Mouse (Mus musculus) heart, postnatal 36 days (tissue): ENCODE measurements around the gene Popdc3. TPM values are rescaled to one million over a fixed set of nuclear protein-coding genes. Genes with fewer than 3 reads are reported as not detected.
"Not testable (repeated sequence)": the region's sequence is repeated elsewhere in the genome, so short reads cannot be mapped to it uniquely, and the experiment has no call there.

Experiments
- DNase-seq, 2 experiments: peaks; one replicate each; pipeline ENCODE4 v3.0.0; 2021 to 2022
- intact Hi-C: fragments of 180-260 bp; cut with DNase I; formaldehyde crosslinking; loops from one replicate; pipeline ENCODE4 v1.15.1; 2025
- total RNA-seq, 2 experiments: library from RNA; stranded (reverse); gene quantifications; 2 replicates each; pipeline ENCODE4 v1.2.3; 2021

Gene Popdc3
- 10 to 100 TPM; 29.2 to 31.0 TPM for total RNA-seq

DNA sequence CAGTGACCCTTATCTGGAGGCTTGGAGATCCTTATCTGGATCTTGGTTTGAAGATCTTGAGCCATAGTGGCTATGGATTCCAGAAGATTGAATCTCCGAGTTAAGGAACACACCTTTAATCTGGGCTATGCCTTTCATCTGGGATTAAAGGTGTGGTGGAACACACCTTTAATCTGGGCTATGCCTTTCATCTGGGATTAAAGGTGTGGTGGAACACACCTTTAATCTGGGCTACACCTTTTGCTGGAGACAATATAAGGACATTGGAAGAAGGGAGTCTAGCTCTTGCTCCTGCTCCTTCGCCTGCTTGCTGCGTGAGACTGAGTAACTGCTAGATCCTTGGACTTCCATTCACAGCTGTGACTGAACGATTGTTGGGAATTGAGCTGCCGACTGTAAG lies at the start of gene Popdc3:
TSS of gene Popdc3 (plus strand) at position 301 of the 400 bp plus-strand sequence.
- DNase-seq, intact Hi-C loops: not testable (repeated sequence)

DNA sequence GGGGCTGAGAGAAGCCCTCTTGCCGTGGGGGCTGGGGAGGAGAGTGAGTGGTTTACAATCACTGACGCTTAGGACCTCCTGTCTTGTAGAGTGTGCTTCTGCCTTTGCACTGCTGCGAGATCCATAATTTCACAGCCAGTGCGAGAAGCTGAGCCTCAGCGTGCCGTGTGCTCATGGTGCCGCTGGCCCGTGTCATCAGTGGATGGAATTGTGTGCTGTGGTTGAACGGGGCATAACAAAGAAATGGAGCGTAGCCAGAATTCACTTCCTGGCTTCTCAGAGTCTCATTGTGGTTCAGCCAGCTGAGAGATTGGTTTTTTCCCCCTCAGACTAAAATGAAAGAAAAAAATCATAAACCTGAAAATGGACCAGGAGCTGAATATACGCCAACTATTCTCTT lies 48.8 kb upstream of the Popdc3 start:
- no peak for DNase-seq
- intact Hi-C loops = no loop called here

DNA sequence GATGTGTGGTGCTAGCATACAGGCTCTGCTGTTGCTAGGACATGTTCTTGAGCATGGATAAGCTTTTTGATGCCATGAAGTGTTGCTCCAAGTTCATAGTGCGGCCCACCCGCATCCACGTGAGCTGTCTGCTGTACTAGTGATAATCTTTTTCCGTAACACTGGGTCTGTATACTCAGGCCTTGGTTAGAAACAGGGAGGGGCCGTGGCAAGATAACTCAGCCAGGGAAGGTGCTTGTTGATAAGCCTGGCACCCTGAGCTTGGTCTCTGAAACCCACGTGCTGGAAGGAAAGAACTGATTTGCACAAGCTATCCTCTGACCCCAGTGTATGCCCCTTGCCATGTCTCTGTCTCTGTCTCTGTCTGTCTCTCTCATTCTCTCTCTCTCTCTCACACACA lies 47.9 kb upstream of the Popdc3 start:
- intact Hi-C loops = loop anchor here (5.0 kb wide), 2 partner anchors 33 to 63 kb away; partner anchors contain the start of gene Prep
- DNase-seq = no peak

DNA sequence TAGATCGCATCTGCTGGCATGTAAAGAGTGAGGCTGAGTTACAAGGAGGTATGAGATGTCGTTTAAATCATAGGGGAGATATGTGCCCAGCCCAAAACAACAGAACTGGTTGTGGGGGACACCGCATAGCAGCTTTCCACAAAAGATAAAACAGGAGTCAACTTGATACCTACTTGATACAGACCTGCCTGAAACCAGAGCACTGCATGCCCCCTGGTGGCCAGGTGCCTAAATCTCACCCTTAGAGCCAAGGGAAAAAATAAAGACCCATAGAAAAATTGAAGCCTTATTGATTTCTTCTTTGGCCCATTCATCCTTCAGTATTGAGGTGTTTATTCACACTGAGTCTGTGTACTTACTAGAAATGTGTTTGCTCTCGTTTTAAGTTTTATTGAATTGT lies 45.5 kb upstream of the Popdc3 start:
- peak in 1 of 2 experiments; percentile 51 for DNase-seq
- intact Hi-C loops = loop anchor here (2.0 to 5.0 kb wide), 3 partner anchors 18 to 65 kb away; partner anchors contain the start of gene Prep

DNA sequence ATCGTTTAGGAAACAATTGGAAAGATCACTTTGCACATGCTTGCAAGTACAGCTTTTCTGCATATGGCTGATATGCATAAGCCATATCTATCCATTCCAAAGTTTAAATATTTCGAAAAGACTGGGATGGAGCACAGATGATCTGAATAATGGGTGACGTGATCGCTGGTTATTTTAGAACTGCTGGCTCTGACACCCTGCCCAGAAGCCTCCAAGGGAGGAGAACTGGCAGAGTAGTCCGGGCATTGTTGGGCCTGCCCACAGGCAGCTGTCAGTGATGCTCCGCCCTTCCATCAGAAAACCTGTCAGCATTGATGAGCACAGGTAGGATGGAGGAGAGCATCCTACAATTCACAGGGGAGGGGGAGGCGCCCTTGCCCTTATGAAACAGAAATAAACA lies 41.1 kb upstream of the Popdc3 start:
- intact Hi-C loops = no loop called here
- no peak for DNase-seq

DNA sequence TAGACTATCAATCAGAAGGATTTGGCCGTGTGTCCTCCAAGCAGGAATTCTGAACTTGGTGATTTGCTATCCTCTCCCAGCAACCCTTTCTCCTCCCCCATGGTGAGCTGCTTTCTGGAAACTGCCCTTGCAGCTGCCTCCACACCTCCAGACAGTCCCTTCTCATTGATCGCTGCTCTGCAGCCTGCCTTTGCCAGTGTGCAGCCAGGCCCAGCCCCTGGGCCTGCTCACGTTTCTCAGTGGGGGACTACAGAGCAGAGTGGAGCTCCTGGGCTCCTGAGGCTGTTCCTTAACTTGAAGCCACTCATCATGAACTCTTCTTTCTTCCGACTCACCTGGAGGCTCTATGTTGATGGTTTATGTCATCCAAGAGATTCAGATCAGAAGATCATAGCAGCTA lies 38.0 kb upstream of the Popdc3 start:
- DNase-seq = no peak
- intact Hi-C loops = no loop called here

DNA sequence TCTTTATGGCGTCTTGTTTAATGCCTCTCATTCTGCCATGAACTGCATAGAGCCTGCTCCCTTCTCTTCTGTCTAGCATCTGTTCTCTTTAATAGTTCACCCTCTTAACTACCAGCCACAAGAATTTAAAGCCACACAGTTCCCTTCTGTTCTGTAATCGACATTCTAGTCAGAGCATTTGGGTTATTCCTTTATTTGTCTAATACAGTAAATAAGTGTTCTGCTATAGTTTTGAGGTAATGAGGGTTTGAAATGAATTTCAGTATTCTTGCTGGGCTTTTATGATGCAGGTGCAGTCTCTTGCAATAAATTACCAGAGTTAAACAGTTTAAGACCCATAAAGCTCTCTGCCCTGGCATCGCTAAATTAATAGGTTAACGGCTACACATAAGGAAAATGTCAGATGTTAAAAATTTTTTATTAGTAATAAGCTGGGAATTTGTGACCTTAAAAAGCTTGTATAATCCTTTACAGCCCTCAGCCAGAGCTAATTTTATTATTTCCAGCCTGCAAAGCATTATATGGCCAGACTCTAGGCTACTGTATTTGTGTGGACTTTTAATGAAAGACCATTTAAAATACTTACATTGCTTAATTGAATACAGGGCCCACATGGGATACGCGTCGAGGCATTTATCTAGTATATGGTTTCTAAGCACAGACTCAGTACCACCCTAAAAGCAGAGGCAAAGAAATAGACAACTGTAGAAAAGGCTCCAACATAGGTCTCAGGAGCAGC lies 37.3 kb upstream of the Popdc3 start:
- intact Hi-C loops = no loop called here
- no peak for DNase-seq

DNA sequence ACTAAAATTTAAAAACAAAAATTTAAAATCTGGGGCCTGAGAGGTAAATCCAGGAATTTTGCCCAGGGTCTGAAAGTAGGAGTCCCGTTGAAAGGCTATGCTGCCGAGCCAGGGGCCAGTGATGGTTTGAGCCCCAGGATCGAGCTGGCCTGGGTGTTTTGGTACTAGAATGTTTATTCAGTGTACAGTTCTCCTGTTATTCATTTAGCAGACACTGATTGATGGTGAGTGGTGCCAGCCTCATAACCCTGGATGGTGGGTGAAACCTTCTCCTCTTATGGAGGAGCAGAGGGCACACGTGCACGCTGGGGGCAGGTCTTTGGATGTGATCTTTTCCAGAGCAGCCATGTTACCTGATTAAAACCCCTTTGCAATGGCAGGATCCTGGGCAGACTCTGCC lies 35.5 kb upstream of the Popdc3 start:
- intact Hi-C loops = no loop called here
- DNase-seq = no peak

DNA sequence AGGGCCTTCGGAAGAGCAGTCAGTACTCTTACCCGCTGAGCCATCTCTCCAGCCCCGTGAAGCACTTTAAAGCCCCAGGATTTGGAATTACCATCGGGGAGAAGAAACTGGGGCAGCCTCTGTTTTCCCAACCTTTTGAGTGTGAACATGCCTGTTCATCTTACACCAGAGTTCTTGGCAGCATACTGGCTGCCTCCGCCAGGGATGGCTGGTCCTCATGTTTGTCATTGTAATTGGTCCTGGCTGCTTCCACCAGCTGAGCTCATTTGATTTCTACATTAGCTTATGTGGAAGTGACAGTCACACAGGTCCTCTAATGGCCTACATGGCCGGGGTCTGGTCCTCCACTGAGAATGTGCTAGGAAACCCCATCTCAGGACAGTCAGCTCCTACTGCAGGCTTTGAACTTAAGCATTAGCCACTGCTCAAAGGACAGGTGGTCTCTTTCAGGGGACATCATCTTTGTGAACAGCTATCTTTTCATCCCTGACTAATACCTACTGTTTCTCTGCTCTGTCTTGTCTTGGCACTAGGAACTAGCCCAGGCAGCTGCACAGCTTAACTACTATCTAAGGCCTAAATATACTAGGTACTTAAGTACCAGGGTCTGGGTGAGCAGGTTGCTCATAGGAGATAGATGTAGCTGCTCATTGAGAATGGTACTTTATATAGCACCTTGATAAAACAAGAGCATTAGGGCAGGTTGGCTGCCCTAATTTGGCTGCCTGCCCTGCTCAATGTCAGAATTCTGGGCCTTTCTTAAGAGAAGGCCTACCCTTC lies 33.7 kb upstream of the Popdc3 start:
- no peak for DNase-seq
- intact Hi-C loops = no loop called here

DNA sequence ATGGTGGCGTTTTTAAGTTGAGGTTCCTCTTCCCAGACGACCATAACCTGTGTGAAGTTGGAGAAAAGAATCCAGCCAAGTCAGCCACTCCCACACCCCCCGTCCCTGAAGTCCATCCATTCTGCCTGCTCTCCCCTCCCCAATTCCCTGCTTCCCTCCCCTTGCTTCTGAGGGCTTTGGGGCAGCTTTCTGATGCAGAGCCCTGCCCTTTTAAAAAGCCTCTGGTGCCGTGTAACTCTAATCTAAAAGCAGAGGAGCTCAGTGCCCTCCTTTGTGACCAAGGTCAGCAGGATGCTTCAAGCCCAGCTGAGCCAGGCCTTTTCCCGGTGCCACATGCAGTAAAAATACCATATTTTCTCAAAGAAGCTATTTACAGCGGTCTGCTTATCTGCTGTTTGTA lies 31.1 kb upstream of the Popdc3 start:
- no peak for DNase-seq
- intact Hi-C loops = no loop called here

DNA sequence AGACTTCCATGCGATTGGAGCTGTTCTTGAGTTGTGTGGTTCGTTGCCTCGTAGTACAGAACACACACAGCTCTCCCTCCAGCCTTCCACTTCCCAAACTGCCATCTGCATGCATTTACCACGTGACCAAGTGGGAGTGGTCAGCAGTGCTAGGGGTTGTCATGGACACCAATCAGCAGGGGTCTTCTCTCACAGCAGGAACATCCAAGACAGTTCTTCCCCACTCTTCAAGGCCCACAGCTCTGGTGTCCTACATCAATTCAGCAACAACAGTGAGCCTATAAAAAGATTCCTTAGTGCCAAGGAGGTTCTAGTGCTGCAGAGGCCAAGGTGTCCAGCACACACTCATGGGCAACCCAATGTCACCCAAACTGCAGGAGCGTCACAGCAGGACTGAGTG lies 26.8 kb upstream of the Popdc3 start:
- DNase-seq = no peak
- intact Hi-C loops = no loop called here

DNA sequence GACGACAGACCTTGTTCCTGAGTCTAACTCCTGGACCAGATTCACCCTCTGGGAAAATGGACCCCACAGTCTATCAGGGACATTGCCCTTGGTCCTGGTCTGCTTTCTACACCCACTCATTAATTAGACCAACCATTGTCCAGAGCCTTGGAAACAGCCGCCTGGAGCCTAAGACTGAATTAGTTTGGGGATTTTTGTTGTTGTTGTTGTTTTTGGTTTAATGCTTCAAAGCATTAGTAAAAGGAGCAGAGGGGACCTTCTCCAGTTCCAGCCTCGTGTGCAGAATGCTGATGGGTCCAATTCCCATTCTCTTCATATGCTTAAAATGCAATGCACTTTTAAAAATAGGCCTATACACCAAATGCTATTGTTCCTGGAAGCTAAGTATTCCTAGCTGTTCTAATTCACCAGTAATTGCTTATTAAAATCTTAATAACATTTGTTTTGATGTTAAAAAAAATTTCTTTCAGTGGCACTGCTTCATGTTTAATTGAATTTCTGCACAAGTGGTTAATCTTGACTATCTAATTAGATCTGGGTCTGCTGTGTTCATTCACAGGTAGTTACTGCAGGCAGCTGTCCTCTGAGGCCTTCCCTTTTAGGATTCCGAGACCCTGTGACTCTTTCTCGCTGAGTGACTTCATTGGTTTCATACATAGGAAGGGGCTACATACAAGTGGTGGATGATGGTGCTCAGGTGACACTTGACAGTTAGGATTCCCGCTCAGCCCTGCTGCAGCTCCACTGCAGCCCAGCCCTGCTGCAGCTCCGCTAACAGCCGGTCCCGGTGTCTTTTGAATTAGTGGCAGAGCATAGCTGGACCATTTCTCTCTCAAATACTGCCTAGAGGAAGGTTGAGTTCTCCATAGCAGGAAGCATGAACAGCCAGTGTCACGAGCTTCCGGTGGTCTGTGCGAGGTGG lies 25.9 kb upstream of the Popdc3 start:
- intact Hi-C loops = no loop called here

DNA sequence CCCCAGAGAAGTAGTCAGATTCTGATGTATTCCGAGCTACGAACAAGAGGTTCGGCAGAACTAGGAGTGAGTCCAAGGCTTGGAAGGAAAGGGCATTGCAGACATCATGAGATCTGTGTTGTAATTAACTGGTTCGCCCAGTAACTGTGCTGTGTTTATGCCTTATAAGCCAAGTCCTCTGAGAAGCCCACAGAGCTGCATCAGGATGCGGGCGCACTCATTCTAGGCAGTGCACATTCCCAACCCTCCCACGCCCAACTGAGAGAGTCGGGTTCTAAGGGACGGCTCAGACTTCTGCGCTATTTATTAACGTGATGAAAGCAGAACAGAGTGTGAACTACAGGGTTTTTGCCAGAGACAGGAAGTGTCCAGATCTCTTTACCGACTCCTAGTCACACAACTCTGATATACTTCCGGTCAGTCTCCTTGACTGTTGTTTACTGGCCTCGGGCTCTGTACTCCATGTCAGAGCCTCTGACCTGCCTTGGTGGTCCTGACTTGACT lies 23.3 kb upstream of the Popdc3 start:
- intact Hi-C loops = no loop called here
- DNase-seq = no peak

More for the DNA sequence above, 25.9 kb upstream of the Popdc3 start:
- DNase-seq = no peak

DNA sequence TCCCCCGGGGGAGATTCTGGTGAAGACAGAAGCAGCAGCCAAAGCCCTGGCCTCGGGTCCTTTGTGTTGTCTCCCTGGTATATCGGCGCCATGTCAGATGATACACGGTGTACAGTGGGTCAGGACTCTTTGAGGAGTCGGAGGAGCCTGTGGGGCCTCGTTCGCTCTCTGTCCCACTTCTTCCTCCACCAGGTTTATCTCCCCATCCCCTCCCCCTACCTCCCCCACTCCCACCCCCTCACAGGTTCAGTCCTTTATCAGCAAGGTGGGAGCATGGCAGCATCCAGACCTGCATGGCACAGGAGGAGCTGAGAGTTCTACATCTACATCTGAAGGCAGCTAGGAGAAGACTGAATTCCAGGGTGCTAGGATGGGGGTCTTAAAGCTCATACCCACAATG lies 12.0 kb upstream of the Popdc3 start:
- intact Hi-C loops = no loop called here
- no peak for DNase-seq

DNA sequence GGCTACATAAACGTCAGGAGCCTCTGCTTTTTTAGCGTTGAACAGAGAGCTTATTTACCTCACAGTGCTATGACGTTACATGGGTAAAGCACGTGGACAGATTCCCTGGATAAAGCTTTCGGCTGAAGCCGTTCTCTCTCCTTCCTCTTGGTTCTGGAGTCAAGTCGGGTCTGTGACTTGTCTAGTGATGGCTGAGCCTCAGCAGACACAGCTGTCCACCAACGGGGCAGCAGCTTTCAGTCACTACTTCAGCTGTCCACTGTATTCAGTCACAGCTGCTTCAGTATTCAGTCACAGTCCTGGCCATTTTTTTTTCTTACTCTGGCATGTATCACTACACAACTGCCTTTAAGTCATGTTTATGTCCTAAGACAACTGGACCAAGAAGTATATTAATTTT lies 4.0 kb upstream of the Popdc3 start:
- intact Hi-C loops = no loop called here
- no peak for DNase-seq

DNA sequence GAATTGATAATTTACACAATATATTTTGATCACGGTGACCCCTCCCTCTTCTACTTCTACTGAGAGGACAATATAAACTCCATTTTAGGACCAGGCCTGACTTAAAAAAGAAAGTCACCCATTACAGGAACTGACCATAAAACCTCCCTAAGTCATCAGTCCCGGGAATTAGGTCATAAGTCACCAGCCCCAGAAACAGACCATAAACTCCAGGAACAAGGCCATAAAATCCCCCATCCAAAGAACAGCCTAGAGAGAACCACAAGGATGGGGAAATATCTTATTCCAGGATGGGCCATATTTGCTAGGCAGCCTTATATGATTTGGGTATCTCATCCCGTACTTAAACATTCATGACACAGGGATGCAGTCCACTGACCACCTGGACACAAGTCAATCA lies 3.6 kb upstream of the Popdc3 start:
- DNase-seq = no peak

DNA sequence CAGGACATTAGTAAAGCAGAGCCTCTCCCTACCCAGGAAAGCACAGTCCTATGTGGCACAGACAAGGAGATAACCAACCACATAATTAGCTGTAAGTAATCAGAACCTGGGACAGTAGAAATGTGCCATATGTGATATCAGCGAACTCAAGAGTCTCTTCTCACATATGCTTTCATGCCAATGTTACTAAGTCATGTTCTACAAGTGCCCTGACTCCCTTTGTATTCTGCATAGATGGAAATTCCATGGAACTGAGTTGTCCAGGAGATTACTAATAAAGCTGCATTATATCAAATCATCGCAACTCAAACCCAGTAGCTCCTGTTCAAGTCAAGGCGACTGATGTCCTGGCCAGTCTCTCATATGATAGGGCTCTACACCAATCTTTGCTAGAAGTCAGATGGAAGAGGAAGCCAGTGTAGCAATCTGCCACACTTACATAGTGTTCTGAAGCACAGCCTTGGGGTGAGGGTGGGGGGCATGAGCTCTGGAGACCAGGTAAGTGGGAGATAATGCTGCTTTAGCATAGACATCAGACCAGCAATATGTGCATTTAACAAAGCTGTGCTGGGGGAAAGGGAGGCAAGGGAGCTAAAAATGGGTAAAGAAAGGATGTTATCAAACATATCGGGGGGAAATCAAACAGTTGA lies 2.9 kb downstream of the Popdc3 start:
- DNase-seq = no peak
- intact Hi-C loops = loop anchor here (5.0 kb wide), 1 partner anchor 64 kb away; no protein-coding TSS in a partner anchor

More for the DNA sequence above, 3.6 kb upstream of the Popdc3 start:
- intact Hi-C loops = no loop called here

DNA sequence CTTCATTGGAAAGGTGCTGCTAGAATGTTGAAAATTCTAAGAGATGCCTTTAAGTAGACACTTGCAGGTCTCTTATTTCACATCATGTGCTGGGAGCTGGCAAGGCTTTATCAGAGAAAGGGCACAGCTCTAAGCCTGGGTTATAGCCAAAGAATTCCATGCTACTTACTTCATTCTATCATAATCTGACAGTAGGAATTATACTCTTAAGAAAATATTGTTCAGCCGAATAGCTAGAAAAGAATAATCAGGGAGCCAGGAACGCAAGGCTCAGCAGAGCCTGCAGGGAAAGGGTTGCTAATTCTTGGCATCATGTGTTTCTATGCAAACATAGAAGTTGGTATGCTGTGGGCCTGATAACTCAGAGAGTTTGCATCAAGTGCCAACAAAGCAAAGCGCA lies 3.4 kb downstream of the Popdc3 start:
- intact Hi-C loops = loop anchor here (5.0 kb wide), 1 partner anchor 64 kb away; no protein-coding TSS in a partner anchor
- DNase-seq = peak; percentile 16 to 17

DNA sequence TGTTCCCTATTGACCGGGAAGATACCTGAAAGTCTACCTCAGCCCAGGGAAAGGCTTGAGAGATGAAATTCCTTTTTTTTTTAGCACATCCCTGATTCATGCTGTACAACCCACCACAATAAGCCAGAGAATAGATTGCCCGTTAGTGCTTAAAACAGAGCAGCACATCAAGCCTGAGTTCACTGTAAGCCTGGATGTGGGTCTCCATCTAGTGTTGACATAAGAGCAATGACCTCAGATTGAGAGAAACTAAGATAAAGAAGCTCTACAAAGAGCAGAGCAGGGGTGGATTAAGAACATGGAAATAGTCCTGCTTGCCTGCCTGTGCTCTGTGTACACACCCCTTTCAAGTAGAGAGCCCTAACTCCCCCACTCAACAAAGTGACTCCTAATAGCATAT lies 7.6 kb downstream of the Popdc3 start:
- intact Hi-C loops = no loop called here
- DNase-seq = no peak
